Mouse (Mus musculus): ENCODE measurements around the gene Hist1h4a. TPM values are rescaled to one million over a fixed set of nuclear protein-coding genes. Genes with fewer than 3 reads are reported as not detected.
"Not testable (repeated sequence)": the region's sequence is repeated elsewhere in the genome, so short reads cannot be mapped to it uniquely, and the experiment has no call there.

Hist1h4a gene
- total RNA-seq, 2 experiments from 2014 or later, result 42.9 to 49.4 TPM

GRCm38 (mm10) chr13:23743215-23743614, 17.8 kb downstream of the Hist1h4a start:
- DNase-seq (ENCODE audit: low spot score in 2 of 2), result no peak

- no peak for DNase-seq (ENCODE audit: low spot score in 2 of 2)
These were observed 19.0 kb downstream of the Hist1h4a start for GRCm38 (mm10) chr13:23742007-23742406.

- no peak for DNase-seq (ENCODE audit: low spot score in 2 of 2)
These were observed 20.1 kb downstream of the Hist1h4a start for GRCm38 (mm10) chr13:23740910-23741309.

- DNase-seq (ENCODE audit: low spot score in 2 of 2), result no peak
These were observed 20.7 kb downstream of the Hist1h4a start for GRCm38 (mm10) chr13:23740256-23740840.

- DNase-seq (ENCODE audit: low spot score in 2 of 2), result no peak
These were observed 21.1 kb downstream of the Hist1h4a start for GRCm38 (mm10) chr13:23739922-23740252.

DNA sequence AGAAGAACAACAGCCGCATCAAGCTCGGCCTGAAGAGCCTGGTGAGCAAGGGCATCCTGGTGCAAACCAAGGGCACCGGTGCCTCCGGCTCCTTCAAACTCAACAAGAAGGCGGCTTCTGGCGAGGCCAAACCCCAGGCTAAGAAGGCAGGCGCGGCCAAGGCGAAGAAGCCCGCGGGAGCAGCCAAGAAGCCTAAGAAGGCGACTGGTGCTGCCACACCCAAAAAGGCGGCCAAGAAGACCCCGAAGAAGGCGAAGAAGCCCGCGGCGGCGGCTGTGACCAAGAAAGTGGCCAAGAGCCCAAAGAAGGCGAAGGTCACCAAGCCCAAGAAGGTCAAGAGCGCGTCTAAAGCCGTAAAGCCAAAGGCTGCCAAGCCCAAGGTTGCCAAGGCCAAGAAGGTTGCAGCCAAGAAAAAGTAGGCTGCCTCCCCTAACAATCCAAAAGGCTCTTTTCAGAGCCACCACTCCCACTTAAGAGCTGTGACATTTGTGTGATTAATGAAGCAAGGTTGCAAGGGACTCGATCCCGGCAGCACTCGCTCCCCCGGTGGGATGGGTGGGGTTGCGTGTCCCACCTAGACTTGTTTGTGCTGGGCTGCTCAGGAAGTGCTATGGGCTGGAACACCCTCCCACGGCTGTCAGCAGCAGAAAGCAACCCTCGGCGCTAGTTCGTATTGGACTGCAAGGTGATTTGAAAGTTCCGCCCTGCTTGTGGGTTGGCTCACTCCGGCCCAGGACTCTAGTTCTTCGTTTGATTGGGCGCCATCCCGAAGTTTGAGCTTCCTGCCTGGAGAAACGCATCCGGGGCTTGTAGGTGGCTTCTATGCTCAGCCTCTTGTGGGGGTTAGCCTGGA, 21.7 kb downstream of the Hist1h4a start:
- peak; percentile 94 to 98 for DNase-seq (ENCODE audit: low spot score in 2 of 2)

- peak; percentile 76 to 89 for DNase-seq (ENCODE audit: low spot score in 2 of 2)
These were observed 22.4 kb downstream of the Hist1h4a start, which contains the start of gene Hist1h1c for GRCm38 (mm10) chr13:23738677-23739068. Hist1h1c (plus strand) TSS chr13:23738808.

- no peak for DNase-seq (ENCODE audit: low spot score in 2 of 2)
These were observed 23.0 kb downstream of the Hist1h4a start for GRCm38 (mm10) chr13:23738041-23738440.

- DNase-seq (ENCODE audit: low spot score in 2 of 2), result no peak
These were observed 23.9 kb downstream of the Hist1h4a start for GRCm38 (mm10) chr13:23737091-23737490.

DNA sequence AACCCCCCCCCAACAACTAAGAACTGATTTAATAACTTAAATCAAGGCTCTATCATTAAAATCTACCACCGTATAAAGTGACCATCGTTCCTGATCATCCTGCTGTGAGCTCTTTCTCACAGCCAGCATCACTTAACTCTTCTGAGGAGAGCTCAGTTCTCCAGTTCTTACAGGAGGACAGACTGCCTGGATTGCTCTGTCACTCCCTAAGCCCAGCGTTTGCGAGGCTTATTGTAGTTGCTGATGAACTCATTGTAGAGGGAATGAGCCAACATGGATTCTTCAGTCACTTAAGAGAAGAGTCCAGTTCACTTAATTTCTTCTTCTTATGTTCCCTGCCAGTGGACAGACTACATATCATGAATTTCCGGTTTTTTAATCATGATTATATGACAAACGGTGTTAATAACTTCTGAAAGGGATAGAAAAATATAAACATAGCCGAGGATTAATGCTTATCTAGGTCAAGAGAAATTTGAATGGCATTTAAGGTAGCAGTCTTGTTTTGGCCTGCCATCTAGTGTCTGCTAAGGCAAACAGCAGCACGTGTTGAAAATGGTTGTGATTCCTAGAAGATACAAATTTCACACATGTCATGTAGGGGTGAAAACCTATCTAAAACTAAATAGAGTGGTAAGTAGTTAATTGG, 28.8 kb downstream of the Hist1h4a start:
- peak in 1 of 2 experiments; percentile 66 for DNase-seq (ENCODE audit: low spot score in 2 of 2)

DNA sequence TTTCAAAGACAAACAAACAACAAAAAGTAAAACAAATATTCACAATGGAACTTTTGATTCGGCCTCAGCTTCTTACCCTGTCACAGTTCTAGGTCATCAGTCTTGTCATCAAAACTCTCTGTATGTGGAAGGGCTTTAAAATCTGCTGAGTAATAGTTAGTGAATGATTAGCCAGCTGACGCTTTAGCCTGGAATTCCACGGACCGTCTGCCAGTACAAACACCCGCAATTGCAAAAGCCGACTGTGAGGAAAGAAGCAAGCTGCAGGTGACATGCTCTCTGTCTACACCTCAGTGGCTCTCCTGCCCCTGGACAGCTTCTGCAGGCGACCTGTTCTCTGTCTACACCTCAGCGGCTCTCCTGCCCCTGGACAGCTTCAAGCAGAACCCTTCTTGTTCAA, 30.6 kb downstream of the Hist1h4a start:
- DNase-seq (ENCODE audit: low spot score in 2 of 2), result no peak

DNA sequence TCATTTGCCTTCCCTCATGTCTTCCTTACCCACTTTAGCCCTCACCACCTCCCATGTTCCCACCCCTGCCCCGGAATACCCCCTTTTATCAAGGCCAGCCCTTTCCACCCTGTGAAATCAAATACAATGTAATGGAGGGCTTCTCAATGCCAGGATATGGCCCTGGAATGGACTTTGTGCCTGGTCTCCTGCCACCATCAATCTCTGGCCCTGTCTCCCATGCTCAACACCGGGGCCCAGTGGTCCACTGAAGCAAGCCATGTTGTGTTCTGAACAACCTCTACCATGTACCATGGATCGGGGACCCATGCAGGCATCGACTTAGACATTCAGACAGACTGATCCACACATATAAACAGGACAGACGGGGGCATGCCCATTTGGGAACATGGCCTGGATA, 31.3 kb downstream of the Hist1h4a start:
- DNase-seq (ENCODE audit: low spot score in 2 of 2), result no peak

- DNase-seq (ENCODE audit: low spot score in 2 of 2), result no peak
These were observed 31.9 kb downstream of the Hist1h4a start for GRCm38 (mm10) chr13:23729192-23729525.

DNA sequence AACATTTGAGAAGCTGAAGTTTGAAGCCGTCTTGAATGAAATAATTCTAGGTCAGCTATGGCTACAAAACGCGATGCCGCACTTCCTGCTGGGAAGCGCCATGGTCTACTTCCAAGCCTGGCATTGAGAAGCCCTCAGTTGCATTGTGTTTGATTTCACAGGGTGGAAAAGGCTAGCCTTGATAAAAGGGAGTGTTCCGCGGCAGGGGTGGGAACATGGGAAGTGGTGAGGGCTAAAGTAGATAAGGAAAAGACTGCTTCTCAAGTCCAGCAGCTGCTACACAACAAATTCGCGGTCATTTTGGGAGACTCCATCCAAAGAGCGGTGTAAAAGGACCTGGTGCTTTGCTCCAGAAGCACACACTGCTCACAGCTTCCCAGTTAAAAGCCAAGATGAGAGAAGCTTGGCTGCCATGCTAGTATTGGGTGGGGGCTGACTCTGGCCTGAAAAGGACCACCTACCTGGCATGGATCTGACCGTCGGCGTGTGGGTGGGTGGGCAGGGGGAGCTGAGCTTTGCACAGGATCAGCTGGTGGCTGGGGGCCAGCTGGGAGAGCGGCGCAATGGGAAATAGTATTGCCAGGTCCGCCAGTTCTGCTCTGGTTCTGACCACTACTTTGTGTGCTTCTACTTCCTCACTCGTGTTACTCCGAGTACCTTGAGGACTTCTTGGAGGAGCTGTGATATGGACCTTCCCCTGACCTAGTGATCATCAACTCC, 32.4 kb downstream of the Hist1h4a start:
- no peak for DNase-seq (ENCODE audit: low spot score in 2 of 2)

DNA sequence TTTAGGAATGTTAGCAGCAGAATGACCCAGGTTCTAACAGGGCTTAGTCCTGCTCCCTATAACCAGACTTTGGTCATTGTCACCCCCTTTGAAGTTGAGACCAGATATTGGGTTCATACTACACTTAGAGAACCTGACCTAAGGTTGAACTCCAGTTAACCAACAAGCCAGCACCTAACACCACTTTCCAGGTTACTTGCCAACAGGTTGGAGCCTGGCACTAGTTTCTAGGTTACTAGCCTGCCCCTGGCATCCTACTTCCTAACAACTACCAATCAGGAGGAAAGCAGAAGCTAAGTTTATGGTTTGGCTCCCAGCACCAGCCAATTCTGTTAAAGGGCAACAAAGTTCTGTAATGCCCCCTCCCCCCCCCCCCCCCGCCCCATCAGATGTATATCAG, 35.8 kb downstream of the Hist1h4a start:
- DNase-seq (ENCODE audit: low spot score in 2 of 2), result no peak

GRCm38 (mm10) chr13:23724239-23724638, 36.8 kb downstream of the Hist1h4a start:
- DNase-seq (ENCODE audit: low spot score in 2 of 2), result no peak

DNA sequence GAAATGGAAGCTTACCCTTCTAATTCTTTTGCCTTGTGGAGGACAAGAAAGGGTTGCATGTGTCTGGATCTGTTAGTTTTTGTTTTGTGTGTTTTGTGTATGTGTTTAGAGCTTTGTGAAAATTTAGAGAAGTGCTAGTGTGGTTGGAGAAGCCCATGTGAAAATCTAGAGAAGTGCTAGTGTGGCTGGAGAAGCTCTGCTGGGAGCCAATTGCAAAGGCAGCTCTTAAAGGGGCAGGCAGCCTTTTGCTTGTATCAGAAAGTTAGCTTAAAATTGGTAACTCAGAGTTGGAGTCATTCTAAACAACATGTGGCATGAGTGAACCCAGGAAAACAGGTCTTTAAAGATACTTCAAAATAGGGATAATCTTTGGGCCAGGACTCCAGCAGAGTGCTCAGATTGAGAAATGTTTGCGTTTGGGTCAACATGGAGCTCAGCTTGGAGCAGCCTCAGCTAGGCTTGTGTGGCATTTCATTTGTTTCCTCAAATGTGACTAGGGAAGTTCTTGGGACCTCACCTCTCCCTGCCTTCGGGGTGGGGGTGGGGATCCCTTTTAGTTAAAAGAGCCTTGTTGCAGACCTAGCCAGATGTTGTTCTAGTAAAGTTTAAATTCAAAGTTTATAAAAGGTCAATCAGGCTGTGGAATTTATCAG, 43.3 kb downstream of the Hist1h4a start:
- DNase-seq (ENCODE audit: low spot score in 2 of 2), result not testable (repeated sequence)

DNA sequence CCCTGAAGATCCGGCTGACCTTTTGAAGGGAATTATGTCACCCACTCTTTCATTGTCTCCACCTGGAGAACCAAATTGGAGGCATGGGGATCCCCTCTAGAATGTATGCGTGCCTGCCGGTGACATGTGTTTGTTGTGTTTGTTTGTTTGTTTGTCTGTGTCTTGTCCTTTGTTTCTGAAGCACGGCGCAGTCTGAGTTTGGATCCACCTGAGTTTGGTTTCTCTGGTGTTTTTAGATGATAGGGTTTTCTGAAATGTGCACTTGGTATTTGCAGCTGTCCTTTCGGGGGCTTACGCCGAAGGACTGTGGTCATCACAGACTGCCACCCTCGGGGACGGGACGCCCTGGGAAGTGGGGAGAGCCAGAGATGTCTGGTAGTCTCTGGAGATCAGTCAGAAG, 43.9 kb downstream of the Hist1h4a start:
- no peak for DNase-seq (ENCODE audit: low spot score in 2 of 2)

GRCm38 (mm10) chr13:23716261-23717042, 44.6 kb downstream of the Hist1h4a start:
- DNase-seq (ENCODE audit: low spot score in 2 of 2), result no peak
